Mouse (Mus musculus): ENCODE data around the gene Trim23. TPM values are rescaled to one million over a fixed set of nuclear protein-coding genes. Genes with fewer than 3 reads are reported as not detected.

Trim23 gene
- polyA plus RNA-seq, 1 experiment from 2014 or later, result 16.6 TPM

GRCm38 (mm10) chr13:104228384-104229066 is 49.9 kb downstream of the Trim23 start, which contains the start of the genes Cenpk and Ppwd1:
Cenpk (plus strand) TSS chr13:104228611.
Ppwd1 (minus strand) TSS chr13:104228843.
- Histone ChIP-seq H3K9ac (ENCODE audit: low read depth, low read length) (peak within 1 kb of the TSS; percentile 89), H3K4me2 (ENCODE audit: low read length) (peak within 1 kb of the TSS; percentile 81), H3K36me3 (ENCODE audit: insufficient read depth, low read length) (0 out of 2 replicates have a peak, but pooled peaks cover 3% of the 10 kb centered on the region), H3K27me3 (ENCODE audit: insufficient read depth, low read length) (no peaks in the 10 kb centered on the region), H3K9me3 (replicated peaks; ENCODE audit: low read length) (no peaks in the 10 kb centered on the region), H3K27ac (peak within 1 kb of the TSS; percentile 95), H3K4me1 (replicated peaks; ENCODE audit: insufficient read depth, low read length) (0 out of 2 replicates have a peak, but pooled peaks cover 7% of the 10 kb centered on the region), H3K4me3 (replicated peaks; ENCODE audit: low read depth, low read length) (peak within 1 kb of the TSS; percentile 91)
- ATAC-seq (replicated peaks; ENCODE audit: low FRiP score, low read depth), result peak; percentile 100
- no peak for TF ChIP-seq CTCF (IDR thresholded peaks at IDR 0.05; ENCODE audit: low read depth)
- DNase-seq (ENCODE audit: low spot score), result peak; percentile 97
- under 1% methylated on average over 55 of the region's 55 CpGs for WGBS

GRCm38 (mm10) chr13:104229181-104229580 is 50.6 kb downstream of the Trim23 start:
- Histone ChIP-seq H3K4me2 (ENCODE audit: low read length) (peak overlapping the region; percentile 80), H3K4me1 (replicated peaks; ENCODE audit: insufficient read depth, low read length) (0 out of 2 replicates have a peak, but pooled peaks cover 7% of the 10 kb centered on the region), H3K27ac (0 out of 2 replicates have a peak overlapping the region, but pooled peaks have one; percentile 15), H3K9ac (ENCODE audit: low read depth, low read length) (peak overlapping the region; percentile 89), H3K4me3 (replicated peaks; ENCODE audit: low read depth, low read length) (peak overlapping the region; percentile 91), H3K36me3 (ENCODE audit: insufficient read depth, low read length) (0 out of 2 replicates have a peak, but pooled peaks cover 3% of the 10 kb centered on the region), H3K9me3 (replicated peaks; ENCODE audit: low read length) (no peaks in the 10 kb centered on the region), H3K27me3 (ENCODE audit: insufficient read depth, low read length) (no peaks in the 10 kb centered on the region)
- 4% methylated on average over 15 of the region's 15 CpGs for WGBS
- DNase-seq (ENCODE audit: low spot score), result no peak
- no peak for ATAC-seq (replicated peaks; ENCODE audit: low FRiP score, low read depth)
- no peak for TF ChIP-seq CTCF (IDR thresholded peaks at IDR 0.05; ENCODE audit: low read depth)

Other genes with a start within 250 kb of the Trim23 start
- gene Nln, start 69.2 kb upstream of the Trim23 start, polyA plus RNA-seq (2015; fragmentation: Nextera tagmentation; extraction: Ambion mirVana), result 13.5 and 15.2 TPM in 2 replicates
- 5.6 and 5.9 TPM in 2 replicates for gene Sgtb, start 69.1 kb upstream of the Trim23 start, polyA plus RNA-seq (2015; fragmentation: Nextera tagmentation; extraction: Ambion mirVana)
- 43.5 and 48.1 TPM in 2 replicates for gene Trappc13, start 328 bp upstream of the Trim23 start, polyA plus RNA-seq (2015; fragmentation: Nextera tagmentation; extraction: Ambion mirVana)
- gene Cenpk, start 49.8 kb downstream of the Trim23 start, polyA plus RNA-seq (2015; fragmentation: Nextera tagmentation; extraction: Ambion mirVana), result 45.8 and 49.2 TPM in 2 replicates
- 11.9 and 13.6 TPM in 2 replicates for gene Ppwd1, start 50.0 kb downstream of the Trim23 start, polyA plus RNA-seq (2015; fragmentation: Nextera tagmentation; extraction: Ambion mirVana)
- gene Adamts6, start 109.0 kb downstream of the Trim23 start, polyA plus RNA-seq (2015; fragmentation: Nextera tagmentation; extraction: Ambion mirVana), result 1.1 and 1.2 TPM in 2 replicates